Mouse (Mus musculus): ENCODE results near the gene Catsper3. TPM values are rescaled to one million over a fixed set of nuclear protein-coding genes. Genes with fewer than 3 reads are reported as not detected.

The Catsper3 gene
- not detected in 2 replicates for polyA plus RNA-seq (2012)

DNA sequence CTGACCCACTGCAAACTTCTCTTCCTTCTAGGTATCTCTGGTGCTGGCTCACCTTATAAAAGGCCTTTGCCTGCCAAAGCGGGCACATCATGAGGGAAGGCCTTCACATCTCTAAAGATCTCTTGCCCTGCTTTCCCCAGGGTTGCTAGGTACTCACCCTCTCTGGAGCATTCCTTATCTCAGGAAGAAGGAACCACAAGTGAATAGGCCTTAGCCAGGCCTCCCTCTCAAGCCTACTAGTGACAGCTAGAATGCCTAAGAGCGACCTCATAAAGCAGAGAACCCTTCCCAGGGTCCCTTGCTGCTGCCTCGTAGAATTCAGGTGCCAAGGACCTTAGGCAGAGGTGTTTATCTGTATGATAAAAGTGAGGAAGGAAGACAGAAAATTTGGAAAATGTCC, at the start of gene Catsper3:
Gene Catsper3 (plus strand): TSS at position 301 of the 400 bp plus-strand sequence.
- no peak for TF ChIP-seq GATA1 (IDR thresholded peaks at IDR 0.05; ENCODE audit: low read length)

DNA sequence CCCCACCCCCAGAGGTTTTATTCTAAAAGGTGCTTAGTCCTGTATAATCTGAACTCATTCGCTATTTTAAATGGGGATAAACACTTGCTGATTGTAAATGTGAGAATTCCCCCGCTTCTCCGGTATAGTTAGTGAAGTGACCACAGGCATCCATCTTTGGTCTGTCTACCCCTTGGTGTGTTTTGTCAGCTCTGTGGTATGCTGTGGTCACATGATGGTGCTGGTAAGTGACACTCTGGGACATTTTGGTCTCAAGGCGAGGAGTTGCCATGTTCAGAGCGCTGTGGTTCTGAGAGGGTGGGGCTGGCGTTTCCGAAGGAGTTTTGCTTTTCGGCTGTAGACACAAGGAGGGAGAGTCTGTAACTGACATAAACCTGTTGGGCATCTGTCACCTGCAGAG, 46.5 kb upstream of the Catsper3 start:
- no peak for TF ChIP-seq GATA1 (IDR thresholded peaks at IDR 0.05; ENCODE audit: low read length)

DNA sequence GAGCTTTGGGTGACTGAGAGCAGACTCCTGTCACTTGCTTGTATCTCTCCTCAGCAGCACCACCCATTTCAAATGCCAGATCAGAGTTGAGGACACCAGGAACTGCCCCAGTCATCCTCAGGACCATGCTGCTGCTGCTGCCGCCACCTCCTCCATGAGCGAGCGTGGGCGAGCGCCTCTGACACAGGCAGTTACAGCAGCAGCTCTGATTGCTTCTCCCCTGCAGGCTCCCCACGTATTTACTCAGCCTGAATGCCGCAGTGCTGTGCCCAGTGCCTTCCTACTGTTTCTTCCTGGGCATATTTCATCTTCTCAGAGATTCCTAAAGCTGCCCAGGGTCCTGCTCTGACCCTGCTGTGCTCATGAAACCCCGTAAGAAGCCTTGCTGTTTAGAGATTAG, 42.1 kb upstream of the Catsper3 start:
- TF ChIP-seq GATA1 (IDR thresholded peaks at IDR 0.05; ENCODE audit: low read length) = no peak

DNA sequence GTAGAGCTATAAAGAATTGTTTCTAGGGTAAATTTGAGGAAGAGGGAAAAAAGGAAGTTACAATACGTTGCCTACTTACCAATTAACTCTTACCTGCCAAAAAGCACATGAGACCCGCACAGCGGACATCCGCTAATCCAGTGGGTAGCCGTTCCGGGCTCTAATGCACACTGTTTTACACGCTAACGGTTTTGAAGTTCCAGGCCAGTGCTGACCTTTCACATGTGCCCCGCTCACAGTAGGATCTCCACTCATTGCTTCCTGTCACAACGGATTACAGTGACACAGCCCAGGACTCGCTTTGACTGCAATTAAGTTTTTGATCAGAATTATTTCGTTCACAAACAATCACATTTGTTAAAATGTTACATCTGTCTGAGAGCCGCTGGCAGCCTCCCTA, 30.0 kb upstream of the Catsper3 start:
- no peak for TF ChIP-seq GATA1 (IDR thresholded peaks at IDR 0.05; ENCODE audit: low read length)

DNA sequence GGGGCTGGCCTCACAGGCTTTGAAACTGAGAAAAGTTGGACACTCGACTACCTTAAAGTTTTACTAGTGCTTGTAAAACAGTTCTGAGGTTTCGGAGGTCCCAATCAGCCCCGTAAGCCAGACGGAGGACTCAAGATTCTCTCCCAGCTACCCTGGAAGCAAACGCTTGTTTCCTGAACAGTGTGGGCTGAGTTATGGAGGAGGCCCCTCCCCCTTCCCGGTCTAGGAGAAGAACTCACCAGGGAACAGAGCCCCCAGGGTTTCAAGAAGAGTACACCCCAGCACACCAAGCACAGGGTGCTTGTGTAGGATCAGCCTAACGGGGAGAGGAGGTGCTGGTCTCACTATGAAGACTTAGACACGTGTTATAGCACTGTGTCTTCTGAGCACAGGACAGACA, 27.6 kb upstream of the Catsper3 start:
- TF ChIP-seq GATA1 (IDR thresholded peaks at IDR 0.05; ENCODE audit: low read length) = no peak

DNA sequence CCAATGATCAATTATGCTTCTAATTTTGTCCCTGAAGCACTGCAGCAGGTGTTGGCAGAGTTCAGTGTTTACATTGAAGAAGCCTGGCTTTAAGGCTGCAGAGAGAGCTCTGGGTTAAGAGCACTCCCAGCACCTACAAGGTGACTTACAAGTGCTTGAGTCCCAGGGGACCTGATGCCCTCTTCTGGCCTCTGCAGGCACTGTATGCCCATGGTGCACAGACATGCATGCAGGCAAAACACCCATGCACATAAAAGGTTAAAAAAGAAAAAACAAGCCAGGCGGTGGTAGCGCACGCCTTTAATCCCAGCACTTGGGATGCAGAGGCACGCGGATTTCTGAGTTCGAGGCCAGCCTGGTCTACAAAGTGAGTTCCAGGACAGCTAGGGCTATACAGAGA, 26.7 kb upstream of the Catsper3 start:
- TF ChIP-seq GATA1 (IDR thresholded peaks at IDR 0.05; ENCODE audit: low read length) = no peak

DNA sequence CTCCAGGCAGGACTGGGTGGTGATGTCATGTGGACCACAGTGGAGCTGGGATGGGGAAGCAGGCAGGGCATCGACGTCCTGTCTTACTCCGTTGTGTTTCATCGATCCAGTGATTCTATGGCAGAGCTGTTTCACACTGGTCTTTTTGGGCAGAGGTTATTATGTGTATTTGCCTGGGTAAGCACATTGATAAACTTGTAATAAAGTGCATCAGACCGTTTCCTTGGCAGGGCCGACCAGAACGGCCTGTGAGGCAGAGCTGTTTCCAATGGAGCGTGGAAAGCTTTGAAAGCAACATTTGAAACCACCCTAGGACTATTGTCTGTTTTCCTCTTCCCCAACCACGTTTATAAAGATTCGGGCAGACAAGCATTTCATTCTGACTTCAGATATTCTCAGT, 23.8 kb upstream of the Catsper3 start:
- TF ChIP-seq GATA1 (IDR thresholded peaks at IDR 0.05; ENCODE audit: low read length) = no peak

DNA sequence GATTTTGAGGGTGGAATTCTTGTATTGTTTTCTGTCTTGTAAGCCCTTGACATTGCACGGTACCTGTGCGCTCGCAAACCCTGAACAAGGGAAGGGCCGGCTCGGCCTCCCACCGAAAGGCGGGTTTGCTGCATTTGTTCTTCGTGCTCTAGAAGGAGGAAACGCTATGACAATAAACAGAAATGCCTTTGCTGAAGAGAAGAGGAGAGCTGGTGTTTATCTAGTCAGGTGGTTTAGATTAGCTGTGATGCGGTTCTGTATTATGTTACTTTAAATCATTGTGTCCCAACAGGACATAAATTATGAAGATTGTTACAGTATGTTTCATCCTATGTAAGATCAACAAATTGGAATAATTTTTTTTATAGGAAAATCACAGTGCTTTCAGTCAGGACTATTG, 22.9 kb upstream of the Catsper3 start:
- TF ChIP-seq GATA1 (IDR thresholded peaks at IDR 0.05; ENCODE audit: low read length) = no peak

DNA sequence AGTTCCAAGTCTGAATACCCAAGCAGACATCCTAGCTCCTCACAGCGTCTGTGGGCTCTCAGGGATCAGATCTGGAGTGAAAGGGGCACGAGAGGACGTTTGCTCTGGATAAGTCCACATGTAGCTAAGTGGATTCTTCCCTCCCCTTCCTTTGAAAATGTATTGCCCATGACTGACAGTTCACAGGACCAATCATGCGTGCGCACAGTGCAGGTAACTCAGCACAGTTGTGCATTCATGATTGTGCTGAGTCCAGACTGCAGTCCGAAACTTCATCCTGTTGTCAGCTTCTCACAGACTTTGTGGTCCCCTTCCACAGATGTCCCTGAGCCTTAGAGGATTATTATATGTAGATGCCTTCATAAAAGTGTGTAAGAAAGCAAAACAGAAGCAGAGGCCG, 10.0 kb upstream of the Catsper3 start:
- TF ChIP-seq GATA1 (IDR thresholded peaks at IDR 0.05; ENCODE audit: low read length) = no peak

DNA sequence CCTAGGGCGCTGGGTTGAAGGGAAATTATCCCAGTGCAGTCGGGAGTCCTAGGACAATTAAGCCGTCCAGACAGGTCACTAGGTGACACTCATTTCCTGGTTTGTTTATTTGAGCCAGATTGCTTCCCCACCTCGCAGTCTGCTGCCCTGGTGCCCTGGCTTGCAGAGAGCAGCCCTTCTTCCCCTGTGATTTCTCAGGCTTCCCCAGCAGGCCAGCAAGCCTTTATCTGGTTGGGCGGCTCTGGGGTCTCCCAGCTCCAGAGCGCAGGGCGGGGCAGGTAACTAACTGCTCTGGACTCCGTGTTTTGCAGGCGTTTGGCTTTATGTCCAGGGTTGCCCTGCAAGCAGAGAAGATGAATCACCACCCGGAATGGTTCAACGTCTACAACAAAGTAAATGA, 9.3 kb upstream of the Catsper3 start:
- no peak for TF ChIP-seq GATA1 (IDR thresholded peaks at IDR 0.05; ENCODE audit: low read length)

DNA sequence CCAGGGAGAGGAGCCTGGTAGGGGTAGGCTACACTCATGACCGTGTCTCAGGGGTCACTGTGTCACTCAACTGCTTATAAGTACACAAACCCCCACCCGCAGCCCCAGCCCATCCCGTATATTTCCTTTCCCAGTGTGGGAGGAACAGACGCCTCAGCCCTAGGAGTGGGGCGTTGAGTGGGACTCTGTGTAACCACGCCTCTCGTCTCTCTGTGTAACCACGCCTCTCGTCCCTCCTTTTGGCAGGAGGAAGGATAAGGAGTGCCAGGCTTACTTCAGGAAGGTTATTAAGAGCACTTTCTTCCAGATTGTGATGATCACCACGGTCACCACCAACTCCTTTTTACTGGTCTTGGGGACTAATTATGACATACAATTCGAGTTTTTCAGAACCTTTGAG, 1.8 kb downstream of the Catsper3 start:
- TF ChIP-seq GATA1 (IDR thresholded peaks at IDR 0.05; ENCODE audit: low read length) = no peak

DNA sequence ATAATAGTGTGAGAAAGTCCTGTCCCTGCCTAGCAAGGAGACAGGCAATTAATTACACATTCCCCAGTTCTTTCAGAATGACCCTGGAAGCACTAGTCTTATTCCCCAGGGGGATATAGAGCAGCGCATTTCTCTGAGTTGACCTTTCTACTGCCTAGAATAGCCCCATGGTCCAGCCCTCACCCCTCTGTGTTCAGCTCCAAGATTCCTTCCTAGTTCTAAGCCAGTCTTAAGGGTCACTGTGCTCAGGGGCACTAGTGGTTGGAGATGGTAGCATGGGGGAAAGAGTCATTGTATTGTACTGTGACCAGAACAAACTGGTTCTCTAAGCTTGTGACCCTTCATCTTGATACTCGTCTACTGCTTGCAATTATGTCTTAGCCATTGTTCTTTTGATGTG, 16.9 kb downstream of the Catsper3 start:
- TF ChIP-seq GATA1 (IDR thresholded peaks at IDR 0.05; ENCODE audit: low read length) = no peak

DNA sequence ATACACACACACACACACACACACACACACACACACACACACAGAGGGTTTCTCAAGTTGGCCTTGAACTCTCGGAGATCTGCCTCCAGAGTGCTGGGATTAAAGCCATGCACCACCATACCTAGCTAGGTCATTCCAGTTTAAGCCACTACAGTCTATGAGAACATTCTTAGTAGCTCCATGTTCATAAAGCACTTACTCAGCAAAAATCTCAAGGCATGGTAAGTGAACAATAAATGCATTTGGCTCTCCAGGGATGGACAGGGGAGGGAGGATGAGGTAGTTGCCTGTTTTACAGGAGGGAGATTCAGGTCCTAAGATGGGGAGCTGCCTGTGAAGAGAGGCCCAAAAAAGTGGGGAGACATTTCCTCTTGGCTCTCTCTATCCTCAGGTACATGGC, 19.6 kb downstream of the Catsper3 start:
- TF ChIP-seq GATA1 (IDR thresholded peaks at IDR 0.05; ENCODE audit: low read length) = no peak

DNA sequence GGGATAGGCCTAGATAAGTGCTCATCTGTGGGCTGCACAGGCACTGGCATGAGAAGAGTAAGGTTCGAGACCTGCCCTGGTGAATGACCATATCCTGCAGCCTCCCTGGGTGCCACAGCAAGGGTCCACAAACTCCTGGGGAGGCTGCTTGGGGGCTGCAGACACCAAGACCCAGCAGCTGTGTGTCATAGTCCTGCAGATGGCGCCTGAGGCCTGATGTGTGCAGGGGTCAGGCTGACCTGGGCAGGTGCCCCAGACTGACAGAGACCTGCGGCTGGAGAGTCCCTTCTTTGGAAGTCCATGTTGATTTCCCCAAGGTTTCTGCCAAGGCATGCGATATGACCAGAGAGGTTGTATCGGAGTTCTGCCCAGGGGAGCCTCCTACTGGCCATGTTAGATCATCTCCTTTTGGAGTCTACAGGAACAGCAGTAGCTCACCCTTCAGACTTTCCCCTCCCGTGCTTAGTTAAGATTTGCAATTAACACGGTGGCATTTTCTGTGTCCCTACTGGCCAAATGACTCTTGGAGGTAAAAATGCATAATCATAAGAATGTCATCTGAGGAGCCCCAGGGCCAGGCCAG, 24.8 kb downstream of the Catsper3 start:
- TF ChIP-seq GATA1 (IDR thresholded peaks at IDR 0.05; ENCODE audit: low read length) = no peak

DNA sequence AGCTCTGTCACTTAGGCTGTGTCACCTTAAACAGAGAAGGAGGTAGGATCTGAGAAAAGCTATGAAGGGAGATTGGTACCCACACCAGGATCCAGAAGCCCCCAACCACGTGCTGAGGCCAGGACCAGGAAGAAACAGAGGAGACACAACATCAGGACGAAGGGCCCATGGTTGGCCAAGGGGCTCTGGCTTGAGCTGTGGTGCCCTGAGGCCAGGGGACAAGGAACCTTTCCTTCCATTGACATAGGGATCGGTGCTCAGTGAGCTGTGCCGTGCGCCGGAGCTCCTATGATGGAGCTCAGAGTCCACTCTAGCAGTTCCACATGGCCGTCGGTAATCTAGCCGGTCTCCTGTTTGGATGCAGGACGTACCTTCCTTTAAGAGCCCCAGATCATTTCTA, 25.3 kb downstream of the Catsper3 start:
- TF ChIP-seq GATA1 (IDR thresholded peaks at IDR 0.05; ENCODE audit: low read length) = no peak

DNA sequence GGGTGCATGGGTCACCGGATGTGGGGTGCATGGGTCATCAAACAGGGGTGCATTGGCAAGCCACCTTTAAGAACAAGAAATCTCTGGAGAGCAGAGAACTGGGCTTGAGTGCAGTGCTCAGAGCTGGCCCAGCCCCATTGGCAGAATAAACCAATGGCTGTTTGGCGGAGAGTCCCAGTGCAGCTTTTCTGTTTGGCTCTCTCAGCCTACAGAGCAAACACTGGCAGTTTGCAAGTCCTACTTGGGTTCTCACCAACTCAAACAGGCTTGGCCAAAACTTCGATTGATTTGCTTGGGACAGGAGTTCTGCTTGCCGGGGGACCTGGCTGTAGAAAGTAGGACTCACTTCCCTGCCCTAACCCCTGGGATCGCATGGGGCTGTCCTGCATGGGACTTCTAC, 26.6 kb downstream of the Catsper3 start:
- no peak for TF ChIP-seq GATA1 (IDR thresholded peaks at IDR 0.05; ENCODE audit: low read length)

DNA sequence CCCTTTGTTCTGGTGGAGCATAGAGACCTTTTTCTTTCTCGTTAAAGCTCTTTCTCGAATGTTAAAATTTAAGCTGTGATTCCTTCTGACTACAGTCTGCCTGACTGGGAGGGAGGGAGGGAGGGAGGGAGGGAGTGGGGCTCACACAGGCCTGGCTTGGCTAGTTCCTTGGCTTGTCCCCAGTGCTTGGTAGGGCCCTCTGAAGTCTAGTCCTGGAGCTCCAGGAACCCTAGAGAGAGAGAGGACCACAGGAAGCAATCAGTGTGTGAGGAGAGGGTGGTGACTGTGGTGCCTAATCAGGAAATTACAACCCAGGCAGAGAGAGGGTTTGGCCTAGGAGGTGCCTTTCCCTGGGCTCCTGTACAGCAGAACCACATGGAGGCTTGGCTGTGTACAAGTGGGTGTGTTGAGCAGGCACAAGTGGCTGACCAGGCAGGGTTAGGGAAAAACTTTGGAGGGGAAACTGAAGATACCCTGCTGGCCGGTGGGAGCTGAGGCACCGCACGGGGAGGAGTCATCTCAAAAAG, 29.2 kb downstream of the Catsper3 start:
- TF ChIP-seq GATA1 (IDR thresholded peaks at IDR 0.05; ENCODE audit: low read length) = no peak

DNA sequence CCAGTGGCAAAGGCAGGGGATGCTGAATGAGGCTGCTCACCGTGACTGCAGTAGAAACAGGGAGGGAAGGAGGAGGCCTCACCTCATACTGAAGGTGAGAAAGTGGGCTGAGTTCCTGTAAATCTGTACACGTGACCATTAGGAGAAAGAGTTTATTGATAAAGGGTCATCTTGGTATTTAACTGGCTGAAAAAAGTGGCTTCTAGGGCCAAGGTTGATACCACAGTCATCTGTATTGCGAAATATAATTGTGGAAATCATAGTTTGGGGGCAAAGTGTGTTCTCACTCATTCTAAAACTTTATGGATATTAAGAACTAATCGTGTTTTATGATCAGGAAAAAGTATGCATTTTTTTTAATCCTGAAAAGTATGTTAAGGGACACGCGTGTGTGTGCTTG, 30.5 kb downstream of the Catsper3 start:
- TF ChIP-seq GATA1 (IDR thresholded peaks at IDR 0.05; ENCODE audit: low read length) = no peak

All from G1E-ER4 (cell line).